Mouse (Mus musculus): ENCODE measurements around the gene Crip1. TPM values are rescaled to one million over a fixed set of nuclear protein-coding genes. Genes with fewer than 3 reads are reported as not detected.

The Crip1 gene
- polyA plus RNA-seq, 1 experiment from 2014 or later: 565 TPM

- no peak overlapping the region for H3K9ac ChIP-seq (ENCODE audit: low read length)
- no peak for ATAC-seq (ENCODE audit: low read depth)
- no peak overlapping the region for H3K27ac ChIP-seq (ENCODE audit: low read length)
- H3K4me3 ChIP-seq (ENCODE audit: low read length): no peak overlapping the region; the same call in 1 of the 2 replicates
- H3K27me3 ChIP-seq (ENCODE audit: control insufficient read depth, insufficient read depth, low read depth, low read length): no peaks in the 10 kb centered on the region
- H3K9me3 ChIP-seq (ENCODE audit: control insufficient read depth, low read length): no peaks in the 10 kb centered on the region
- peak overlapping the region; percentile 70; the same call in 1 of the 2 replicates for H3K4me2 ChIP-seq (ENCODE audit: low read depth, low read length)
- 0 out of 2 replicates have a peak, but pooled peaks cover 2% of the 10 kb centered on the region for H3K36me3 ChIP-seq (ENCODE audit: control insufficient read depth, insufficient read depth, low read length)
- 57% methylated on average over 8 of the region's 8 CpGs for WGBS
- peaks cover 31% of the 10 kb centered on the region for H3K4me1 ChIP-seq (replicated peaks; ENCODE audit: control insufficient read depth, insufficient read depth, low read length)
These were observed 4.9 kb downstream of the Crip1 start for GRCm38 (mm10) chr12:113151046-113151445.

GRCm38 (mm10) chr12:113151661-113152271 lies 5.7 kb downstream of the Crip1 start:
- Histone ChIP-seq H3K4me1 (replicated peaks; ENCODE audit: control insufficient read depth, insufficient read depth, low read length) (peaks cover 27% of the 10 kb centered on the region), H3K27me3 (ENCODE audit: control insufficient read depth, insufficient read depth, low read depth, low read length) (no peaks in the 10 kb centered on the region), H3K9ac (ENCODE audit: low read length) (peak overlapping the region; percentile 76), H3K27ac (ENCODE audit: low read length) (no peak overlapping the region), H3K9me3 (ENCODE audit: control insufficient read depth, low read length) (no peaks in the 10 kb centered on the region), H3K4me3 (ENCODE audit: low read length) (peak overlapping the region; percentile 51), H3K4me2 (ENCODE audit: low read depth, low read length) (peak overlapping the region; percentile 70), H3K36me3 (ENCODE audit: control insufficient read depth, insufficient read depth, low read length) (0 out of 2 replicates have a peak, but pooled peaks cover 2% of the 10 kb centered on the region)
- ATAC-seq (ENCODE audit: low read depth): no peak
- WGBS: 1% methylated on average over 36 of the region's 36 CpGs

- H3K9me3 ChIP-seq (ENCODE audit: control insufficient read depth, low read length): no peaks in the 10 kb centered on the region
- no peaks in the 10 kb centered on the region for H3K27me3 ChIP-seq (ENCODE audit: control insufficient read depth, insufficient read depth, low read depth, low read length)
- H3K27ac ChIP-seq (ENCODE audit: low read length): no peak overlapping the region
- peak overlapping the region; percentile 76 for H3K9ac ChIP-seq (ENCODE audit: low read length)
- H3K4me2 ChIP-seq (ENCODE audit: low read depth, low read length): peak overlapping the region; percentile 70
- H3K4me1 ChIP-seq (replicated peaks; ENCODE audit: control insufficient read depth, insufficient read depth, low read length): peaks cover 30% of the 10 kb centered on the region
- WGBS: 14% methylated on average over 19 of the region's 19 CpGs
- peak overlapping the region; percentile 51 for H3K4me3 ChIP-seq (ENCODE audit: low read length)
- 0 out of 2 replicates have a peak, but pooled peaks cover 2% of the 10 kb centered on the region for H3K36me3 ChIP-seq (ENCODE audit: control insufficient read depth, insufficient read depth, low read length)
- ATAC-seq (ENCODE audit: low read depth): no peak
These were observed 6.2 kb downstream of the Crip1 start for GRCm38 (mm10) chr12:113152272-113152661.

- Histone ChIP-seq H3K9ac (ENCODE audit: low read length) (no peak overlapping the region), H3K4me1 (replicated peaks; ENCODE audit: control insufficient read depth, insufficient read depth, low read length) (peaks cover 32% of the 10 kb centered on the region), H3K9me3 (ENCODE audit: control insufficient read depth, low read length) (no peaks in the 10 kb centered on the region), H3K4me2 (ENCODE audit: low read depth, low read length) (no peak overlapping the region; the same call in 1 of the 2 replicates), H3K27me3 (ENCODE audit: control insufficient read depth, insufficient read depth, low read depth, low read length) (no peaks in the 10 kb centered on the region), H3K36me3 (ENCODE audit: control insufficient read depth, insufficient read depth, low read length) (peaks cover 5% of the 10 kb centered on the region; the same call in 1 of the 2 replicates), H3K27ac (ENCODE audit: low read length) (no peak overlapping the region), H3K4me3 (ENCODE audit: low read length) (no peak overlapping the region)
- WGBS: 81% methylated on average over 6 of the region's 6 CpGs
- no peak for ATAC-seq (ENCODE audit: low read depth)
These were observed 6.9 kb downstream of the Crip1 start for GRCm38 (mm10) chr12:113152991-113153525.

GRCm38 (mm10) chr12:113153971-113154370 lies 7.9 kb downstream of the Crip1 start:
- no peak overlapping the region for H3K4me3 ChIP-seq (ENCODE audit: low read length)
- WGBS: 89% methylated on average over 7 of the region's 7 CpGs
- peaks cover 29% of the 10 kb centered on the region for H3K4me1 ChIP-seq (replicated peaks; ENCODE audit: control insufficient read depth, insufficient read depth, low read length)
- H3K4me2 ChIP-seq (ENCODE audit: low read depth, low read length): no peak overlapping the region
- no peak overlapping the region for H3K9ac ChIP-seq (ENCODE audit: low read length)
- peaks cover 7% of the 10 kb centered on the region; the same call in 1 of the 2 replicates for H3K36me3 ChIP-seq (ENCODE audit: control insufficient read depth, insufficient read depth, low read length)
- H3K27ac ChIP-seq (ENCODE audit: low read length): no peak overlapping the region
- no peaks in the 10 kb centered on the region for H3K27me3 ChIP-seq (ENCODE audit: control insufficient read depth, insufficient read depth, low read depth, low read length)
- no peaks in the 10 kb centered on the region for H3K9me3 ChIP-seq (ENCODE audit: control insufficient read depth, low read length)
- no peak for ATAC-seq (ENCODE audit: low read depth)

- Histone ChIP-seq H3K36me3 (ENCODE audit: control insufficient read depth, insufficient read depth, low read length) (peaks cover 7% of the 10 kb centered on the region), H3K27me3 (ENCODE audit: control insufficient read depth, insufficient read depth, low read depth, low read length) (no peaks in the 10 kb centered on the region), H3K4me3 (ENCODE audit: low read length) (peak overlapping the region; percentile 55), H3K27ac (ENCODE audit: low read length) (peak overlapping the region; percentile 96), H3K9ac (ENCODE audit: low read length) (peak overlapping the region; percentile 77), H3K4me1 (replicated peaks; ENCODE audit: control insufficient read depth, insufficient read depth, low read length) (peaks cover 25% of the 10 kb centered on the region), H3K9me3 (ENCODE audit: control insufficient read depth, low read length) (no peaks in the 10 kb centered on the region), H3K4me2 (ENCODE audit: low read depth, low read length) (peak overlapping the region; percentile 87)
- no peak for ATAC-seq (ENCODE audit: low read depth)
- 67% methylated on average over 6 of the region's 6 CpGs for WGBS
These were observed 8.6 kb downstream of the Crip1 start for GRCm38 (mm10) chr12:113154747-113155075.

GRCm38 (mm10) chr12:113155076-113155771 lies 9.1 kb downstream of the Crip1 start:
- H3K9ac ChIP-seq (ENCODE audit: low read length): peak overlapping the region; percentile 77
- H3K4me3 ChIP-seq (ENCODE audit: low read length): peak overlapping the region; percentile 55
- H3K36me3 ChIP-seq (ENCODE audit: control insufficient read depth, insufficient read depth, low read length): peaks cover 7% of the 10 kb centered on the region
- H3K27me3 ChIP-seq (ENCODE audit: control insufficient read depth, insufficient read depth, low read depth, low read length): no peaks in the 10 kb centered on the region
- peak overlapping the region; percentile 96 for H3K27ac ChIP-seq (ENCODE audit: low read length)
- H3K9me3 ChIP-seq (ENCODE audit: control insufficient read depth, low read length): no peaks in the 10 kb centered on the region
- peaks cover 25% of the 10 kb centered on the region for H3K4me1 ChIP-seq (replicated peaks; ENCODE audit: control insufficient read depth, insufficient read depth, low read length)
- ATAC-seq (ENCODE audit: low read depth): peak; percentile 4; the same call in 1 of the 2 replicates
- WGBS: 3% methylated on average over 32 of the region's 32 CpGs
- peak overlapping the region; percentile 87 for H3K4me2 ChIP-seq (ENCODE audit: low read depth, low read length)

- peak; percentile 95 for ATAC-seq (ENCODE audit: low read depth)
- no peaks in the 10 kb centered on the region for H3K9me3 ChIP-seq (ENCODE audit: control insufficient read depth, low read length)
- peak within 1 kb of the TSS; percentile 96 for H3K27ac ChIP-seq (ENCODE audit: low read length)
- H3K36me3 ChIP-seq (ENCODE audit: control insufficient read depth, insufficient read depth, low read length): peaks cover 7% of the 10 kb centered on the region
- under 1% methylated on average over 46 of the region's 46 CpGs for WGBS
- H3K4me2 ChIP-seq (ENCODE audit: low read depth, low read length): peak within 1 kb of the TSS; percentile 88
- peak within 1 kb of the TSS; percentile 84 for H3K4me3 ChIP-seq (ENCODE audit: low read length)
- peak within 1 kb of the TSS; percentile 77 for H3K9ac ChIP-seq (ENCODE audit: low read length)
- no peaks in the 10 kb centered on the region for H3K27me3 ChIP-seq (ENCODE audit: control insufficient read depth, insufficient read depth, low read depth, low read length)
- peaks cover 25% of the 10 kb centered on the region for H3K4me1 ChIP-seq (replicated peaks; ENCODE audit: control insufficient read depth, insufficient read depth, low read length)
These were observed 9.9 kb downstream of the Crip1 start, which contains the start of gene Tedc1 for GRCm38 (mm10) chr12:113155887-113156539. Gene Tedc1 (plus strand): TSS chr12:113156421.

- Histone ChIP-seq H3K36me3 (ENCODE audit: control insufficient read depth, insufficient read depth, low read length) (peaks cover 7% of the 10 kb centered on the region), H3K9me3 (ENCODE audit: control insufficient read depth, low read length) (no peaks in the 10 kb centered on the region), H3K27me3 (ENCODE audit: control insufficient read depth, insufficient read depth, low read depth, low read length) (no peaks in the 10 kb centered on the region), H3K4me3 (ENCODE audit: low read length) (peak overlapping the region; percentile 84), H3K27ac (ENCODE audit: low read length) (peak overlapping the region; percentile 87), H3K4me1 (replicated peaks; ENCODE audit: control insufficient read depth, insufficient read depth, low read length) (peaks cover 20% of the 10 kb centered on the region), H3K4me2 (ENCODE audit: low read depth, low read length) (peak overlapping the region; percentile 88), H3K9ac (ENCODE audit: low read length) (peak overlapping the region; percentile 75)
- WGBS: under 1% methylated on average over 23 of the region's 23 CpGs
- no peak for ATAC-seq (ENCODE audit: low read depth)
These were observed 10.4 kb downstream of the Crip1 start for GRCm38 (mm10) chr12:113156540-113156929.
